Mouse (Mus musculus): ENCODE data around the gene Fam216a.

- TF ChIP-seq CTCF (IDR thresholded peaks at IDR 0.05; ENCODE audit: extremely low read depth, insufficient read depth, insufficient read length, insufficient replicate concordance) (no peak), POLR2A (IDR thresholded peaks at IDR 0.05; ENCODE audit: low read depth, low read length) (no peak)
These were observed 48.6 kb downstream of the Fam216a start for GRCm38 (mm10) chr5:122323523-122323922.

All from spleen, adult 2 months (tissue).